Mouse (Mus musculus): ENCODE measurements at regions not wholly inside any gene's neighbourhood (a gene's known extent, or its start where the extent isn't known, plus 50 kb on each side); places are given as distances from the start of the nearest gene placed in this dataset.

GRCm38 (mm10) chr10:43748300-43748699 lies 153.2 kb downstream of the Qrsl1 start:
- in situ Hi-C loops (cut with MboI) = loop anchor here (25.0 kb wide), 1 partner anchor 164 kb away; the partner anchor contains the start of genes Qrsl1 and Rtn4ip1

- in situ Hi-C loops (cut with MboI) = loop anchor here (25.0 kb wide), 1 partner anchor 163 kb away; the partner anchor contains the start of genes Qrsl1 and Rtn4ip1
Measured at GRCm38 (mm10) chr10:43749496-43750110, 151.9 kb downstream of the Qrsl1 start.

GRCm38 (mm10) chr10:43750401-43750800 lies 151.1 kb downstream of the Qrsl1 start:
- in situ Hi-C loops (cut with MboI) = no loop called here

DNA sequence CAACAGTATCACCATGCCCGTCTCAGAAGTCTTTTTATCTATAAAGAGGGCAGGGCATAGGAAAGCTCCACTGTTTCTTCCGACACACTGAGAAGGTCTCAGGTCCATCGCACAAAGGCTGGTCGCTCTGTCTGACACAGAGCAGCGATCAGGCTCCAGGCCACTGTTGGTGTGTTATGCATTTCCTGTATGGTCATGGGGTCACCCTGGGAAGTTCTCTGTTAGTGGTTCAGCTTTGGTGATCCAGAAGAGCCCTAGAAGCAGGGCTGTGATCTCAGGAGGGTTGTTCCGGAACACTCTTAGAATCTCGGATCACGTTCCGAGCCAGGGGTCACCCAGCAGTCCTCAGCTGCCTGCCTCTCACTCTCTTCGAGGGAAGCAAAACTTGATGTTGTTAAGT lies 150.7 kb downstream of the Qrsl1 start:
- in situ Hi-C loops (cut with MboI) = no loop called here

- in situ Hi-C loops (cut with MboI) = no loop called here
Measured at GRCm38 (mm10) chr10:43751881-43752675, 149.5 kb downstream of the Qrsl1 start.

DNA sequence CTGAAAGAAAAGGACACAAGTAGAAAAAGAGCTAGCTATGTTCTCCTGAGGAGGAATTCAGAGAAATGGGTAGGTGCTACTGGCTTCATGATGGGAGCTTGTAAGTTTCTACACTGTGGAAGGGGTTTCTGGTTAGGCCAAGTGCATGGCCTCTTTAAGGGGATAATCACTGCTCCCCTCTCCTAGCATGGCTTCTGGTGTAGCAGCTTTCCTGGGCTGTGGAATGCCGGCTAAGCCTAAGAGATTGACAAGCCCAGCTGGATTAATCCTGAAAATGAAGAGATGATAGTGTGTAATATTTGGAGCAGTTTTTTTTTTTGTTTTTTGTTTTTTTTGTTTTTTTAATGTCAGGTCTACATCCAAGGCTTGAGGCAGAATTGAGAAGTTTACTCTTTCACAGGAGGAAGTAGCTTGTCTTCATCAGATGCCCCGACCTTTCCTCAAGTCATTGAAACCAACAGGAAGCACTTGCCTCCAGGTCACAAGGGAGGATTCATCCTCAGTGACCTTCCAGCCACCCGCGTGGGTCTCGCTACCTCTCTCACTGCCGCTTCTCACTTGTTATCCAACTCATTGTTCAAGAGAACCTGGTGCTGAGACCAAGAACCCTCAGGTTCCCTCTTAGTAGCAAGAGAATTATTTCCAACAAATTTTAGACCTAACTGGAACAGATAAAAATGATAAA lies 144.5 kb downstream of the Qrsl1 start:
- in situ Hi-C loops (cut with MboI) = no loop called here

GRCm38 (mm10) chr10:43758124-43759025 lies 143.2 kb downstream of the Qrsl1 start:
- in situ Hi-C loops (cut with MboI) = no loop called here

GRCm38 (mm10) chr10:43759186-43759905 lies 142.2 kb downstream of the Qrsl1 start:
- in situ Hi-C loops (cut with MboI) = no loop called here

- in situ Hi-C loops (cut with MboI) = no loop called here
Measured at GRCm38 (mm10) chr10:43759906-43760281, 141.7 kb downstream of the Qrsl1 start.

DNA sequence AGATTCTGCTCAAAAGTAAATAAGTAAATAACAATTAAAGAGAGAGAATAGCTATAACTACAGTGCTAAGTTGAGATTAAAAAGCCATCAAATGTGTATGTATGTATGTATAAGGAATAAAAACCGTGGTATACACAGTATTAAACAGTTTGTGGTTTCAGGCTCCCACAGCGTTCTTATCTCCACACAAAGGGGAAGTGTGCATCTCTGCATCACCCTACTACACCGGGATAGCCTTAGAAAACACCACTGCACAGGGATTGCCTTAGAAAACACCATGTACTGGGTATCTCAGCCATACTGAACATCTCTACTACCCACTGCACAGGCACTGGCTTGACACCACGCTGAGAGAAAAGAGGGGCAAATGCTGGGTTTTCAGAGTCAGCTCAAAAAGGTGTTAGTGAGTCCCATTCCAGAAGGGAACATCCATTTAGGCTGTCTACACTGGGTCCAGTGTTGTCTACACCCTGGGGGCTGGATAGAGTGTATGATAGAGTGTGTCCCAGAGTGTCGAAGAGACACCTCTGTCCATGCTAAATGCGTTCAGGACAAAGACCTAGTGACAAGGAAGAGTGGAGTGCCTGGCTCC lies 139.5 kb downstream of the Qrsl1 start:
- in situ Hi-C loops (cut with MboI) = no loop called here

DNA sequence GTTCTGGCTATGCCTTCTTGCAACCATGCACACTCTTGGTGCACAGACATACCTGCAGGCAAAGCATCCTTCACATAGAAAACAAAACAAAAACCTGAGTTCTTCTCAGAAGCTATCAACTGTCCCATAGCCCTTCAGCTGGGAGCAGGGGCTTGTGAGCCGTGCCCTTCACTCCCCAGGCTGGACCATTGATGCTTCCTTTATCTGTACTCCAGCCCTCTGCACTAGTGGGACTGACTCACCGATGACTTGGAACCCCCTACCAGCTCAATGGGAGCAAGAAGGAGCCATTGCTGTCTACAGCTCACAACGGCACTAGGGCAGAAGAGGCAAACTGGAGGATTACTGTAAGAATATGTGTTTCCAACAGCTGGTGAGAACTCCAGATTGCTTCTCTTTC lies 137.0 kb downstream of the Qrsl1 start:
- in situ Hi-C loops (cut with MboI) = no loop called here

DNA sequence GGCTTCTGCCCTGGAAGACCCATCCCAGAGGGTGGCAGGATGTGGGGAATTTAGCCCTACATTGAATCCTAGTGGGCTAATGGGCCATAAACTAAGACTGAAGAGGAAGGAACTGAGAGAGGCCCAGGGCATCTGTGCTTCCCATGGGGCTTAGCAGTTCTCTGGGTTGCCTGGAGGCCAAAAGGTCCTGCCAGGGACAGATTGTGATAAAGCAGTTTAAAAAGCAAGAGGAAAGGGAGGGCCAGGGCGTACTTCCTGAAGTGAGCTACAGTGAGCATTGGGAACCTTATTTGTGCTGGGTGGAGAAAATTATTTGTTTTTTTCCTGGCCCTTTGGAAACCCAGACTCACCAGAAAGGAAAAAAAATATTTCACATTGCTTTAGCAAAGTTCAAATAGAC lies 136.3 kb downstream of the Qrsl1 start:
- in situ Hi-C loops (cut with MboI) = no loop called here

GRCm38 (mm10) chr10:43765829-43766486 lies 135.6 kb downstream of the Qrsl1 start:
- in situ Hi-C loops (cut with MboI) = no loop called here

- in situ Hi-C loops (cut with MboI) = no loop called here
Measured at GRCm38 (mm10) chr10:43767961-43768726, 133.4 kb downstream of the Qrsl1 start.

GRCm38 (mm10) chr10:43769026-43769425 lies 132.5 kb downstream of the Qrsl1 start:
- in situ Hi-C loops (cut with MboI) = no loop called here

GRCm38 (mm10) chr10:43775807-43776206 lies 125.7 kb downstream of the Qrsl1 start:
- in situ Hi-C loops (cut with MboI) = no loop called here

GRCm38 (mm10) chr10:43777612-43778600 lies 123.6 kb downstream of the Qrsl1 start:
- in situ Hi-C loops (cut with MboI) = no loop called here

DNA sequence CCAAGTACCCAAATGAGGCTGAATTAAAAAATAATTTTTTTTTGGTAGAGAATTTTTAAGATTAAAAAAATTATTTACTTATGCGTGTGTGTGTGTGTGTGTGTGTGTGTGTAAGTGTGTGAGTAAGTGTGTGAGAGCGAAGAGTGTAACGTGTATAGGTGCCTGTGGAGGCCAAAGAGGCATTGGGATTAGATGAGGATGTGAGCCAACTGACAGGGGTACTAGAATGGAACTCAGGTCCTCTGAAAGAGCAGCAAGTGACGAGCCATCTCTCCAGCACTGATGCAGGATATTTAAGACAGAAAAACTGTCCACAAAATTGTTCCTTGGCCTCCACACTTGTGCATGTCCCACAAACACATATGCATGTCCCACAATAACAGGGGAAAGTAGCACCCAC lies 121.0 kb downstream of the Qrsl1 start:
- in situ Hi-C loops (cut with MboI) = no loop called here
